Mouse (Mus musculus): ENCODE measurements around the gene Shc2.

DNA sequence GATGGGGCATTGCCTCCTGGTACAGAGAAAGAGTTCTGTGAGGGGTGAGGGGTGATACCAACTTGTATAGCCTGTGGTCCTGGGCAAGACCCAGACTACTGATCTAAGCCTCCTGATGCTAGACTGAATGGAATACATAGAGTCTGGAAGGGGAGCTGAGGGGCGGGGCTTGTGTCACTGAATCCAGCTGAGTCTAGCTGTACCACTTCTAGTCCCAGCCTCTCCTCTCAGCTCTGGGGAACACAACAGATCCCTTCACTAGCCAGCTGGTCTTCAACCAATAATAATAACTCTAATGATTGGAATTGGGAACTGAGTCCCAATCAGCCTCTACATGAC is 23.4 kb downstream of the Shc2 start:
- TF ChIP-seq CTCF (IDR thresholded peaks at IDR 0.05; ENCODE audit: control insufficient read depth, insufficient read depth, insufficient replicate concordance, low read depth, low read length) (no peak), POLR2A (IDR thresholded peaks at IDR 0.05; ENCODE audit: control insufficient read depth, low read depth, low read length) (no peak)

Data from testis, adult 2 months (tissue).